Mouse (Mus musculus) stomach, embryonic 16.5 days (tissue): ENCODE measurements at regions not wholly inside any gene's neighbourhood (a gene's known extent, or its start where the extent isn't known, plus 50 kb on each side); places are given as distances from the start of the nearest gene placed in this dataset.
"Not testable (repeated sequence)": the region's sequence is repeated elsewhere in the genome, so short reads cannot be mapped to it uniquely, and the experiment has no call there.

Source experiments
- ATAC-seq: fragments of 200-750 bp; cut with Nextera tagmentation; 2 replicates; pipeline ENCODE4 v1.8.0; 2017; ENCODE audit warnings: moderate number of reproducible peaks, moderate TSS enrichment; ENCODE audit not compliant: insufficient read depth, low FRiP score
- H3K27ac ChIP-seq: fragments of 300-500 bp; sonication (generic); 2 replicates; pipeline ENCODE4 v1.5.1; 2014; ENCODE audit warnings: low read length
- H3K27me3 ChIP-seq: fragments of 300-500 bp; sonication (generic); 2 replicates; pipeline ENCODE4 v1.6.1; 2014; ENCODE audit warnings: low read length, control low read depth, mixed read lengths; ENCODE audit not compliant: control insufficient read depth, insufficient read depth
- H3K36me3 ChIP-seq: fragments of 300-500 bp; sonication (generic); 2 replicates; pipeline ENCODE4 v1.6.1; 2014; ENCODE audit warnings: low read length; ENCODE audit not compliant: control insufficient read depth, insufficient read depth
- H3K4me1 ChIP-seq: fragments of 300-500 bp; sonication (generic); 2 replicates; pipeline ENCODE4 v1.6.1; 2014; ENCODE audit warnings: low read length, control low read depth, mixed read lengths; ENCODE audit not compliant: control insufficient read depth, insufficient read depth
- H3K4me2 ChIP-seq: fragments of 300-500 bp; sonication (generic); 2 replicates; pipeline ENCODE4 v1.6.1; 2014; ENCODE audit warnings: low read depth, low read length, mixed read lengths
- H3K4me3 ChIP-seq: fragments of 300-500 bp; sonication (generic); replicated peaks from 2 replicates; pipeline ENCODE4 v1.5.1; 2014; ENCODE audit warnings: mild to moderate bottlenecking, low read length
- H3K9ac ChIP-seq: fragments of 300-500 bp; sonication (generic); 2 replicates; pipeline ENCODE4 v1.6.1; 2014; ENCODE audit warnings: low read length
- H3K9me3 ChIP-seq: fragments of 300-500 bp; sonication (generic); replicated peaks from 2 replicates; pipeline ENCODE4 v1.6.1; 2016; ENCODE audit warnings: low read length, control low read depth; ENCODE audit not compliant: control insufficient read depth
- WGBS: fragments of 180-500 bp; shearing (Covaris S2); extraction: QIAGEN DNeasy Blood & Tissue Kit; methylation state at CpG from one replicate; pipeline ENCODE4 v1.1.7; 2014; 5-methylcytosine and 5-hydroxymethylcytosine counted together

DNA sequence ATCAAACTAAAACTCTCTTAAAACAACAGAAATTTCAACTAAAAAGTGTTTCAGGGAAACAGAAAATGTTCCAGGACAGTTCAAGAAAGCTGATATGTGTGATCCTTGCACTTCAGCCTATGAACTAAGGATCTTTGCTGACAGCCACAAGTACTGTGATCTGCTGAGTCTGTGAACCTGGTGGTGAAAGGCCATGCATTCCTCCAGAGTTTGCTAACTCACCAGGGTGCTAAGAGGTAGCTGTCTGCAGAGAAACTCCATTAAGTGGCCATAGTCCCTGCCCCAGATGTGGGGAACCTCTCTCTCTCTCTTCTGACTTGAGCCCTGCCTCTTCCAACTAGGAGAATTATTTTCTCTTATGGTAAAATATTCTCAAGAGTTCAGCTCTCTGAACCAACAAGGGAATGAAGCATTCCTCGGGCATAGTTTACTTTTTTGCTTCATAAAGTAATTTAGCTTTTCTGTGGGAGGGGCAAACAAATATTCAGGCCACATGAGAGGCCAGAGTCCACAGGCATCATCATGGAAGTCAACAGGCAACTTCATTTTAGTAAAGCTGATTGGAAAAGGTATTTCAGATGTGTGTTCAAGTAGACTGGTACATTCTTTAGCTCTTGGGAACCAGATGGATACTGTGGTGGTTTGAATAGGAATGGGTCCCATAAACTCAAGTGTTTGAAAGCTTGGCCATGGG, 73.8 kb upstream of the Gucy1a1 start:
- not testable (repeated sequence) for H3K9me3 ChIP-seq, H3K36me3 ChIP-seq, H3K27me3 ChIP-seq, H3K4me2 ChIP-seq, H3K27ac ChIP-seq, ATAC-seq, H3K4me3 ChIP-seq, H3K9ac ChIP-seq, H3K4me1 ChIP-seq
- 28% methylated on average over 1 of the region's 1 CpGs for whole genome bisulfite sequencing

DNA sequence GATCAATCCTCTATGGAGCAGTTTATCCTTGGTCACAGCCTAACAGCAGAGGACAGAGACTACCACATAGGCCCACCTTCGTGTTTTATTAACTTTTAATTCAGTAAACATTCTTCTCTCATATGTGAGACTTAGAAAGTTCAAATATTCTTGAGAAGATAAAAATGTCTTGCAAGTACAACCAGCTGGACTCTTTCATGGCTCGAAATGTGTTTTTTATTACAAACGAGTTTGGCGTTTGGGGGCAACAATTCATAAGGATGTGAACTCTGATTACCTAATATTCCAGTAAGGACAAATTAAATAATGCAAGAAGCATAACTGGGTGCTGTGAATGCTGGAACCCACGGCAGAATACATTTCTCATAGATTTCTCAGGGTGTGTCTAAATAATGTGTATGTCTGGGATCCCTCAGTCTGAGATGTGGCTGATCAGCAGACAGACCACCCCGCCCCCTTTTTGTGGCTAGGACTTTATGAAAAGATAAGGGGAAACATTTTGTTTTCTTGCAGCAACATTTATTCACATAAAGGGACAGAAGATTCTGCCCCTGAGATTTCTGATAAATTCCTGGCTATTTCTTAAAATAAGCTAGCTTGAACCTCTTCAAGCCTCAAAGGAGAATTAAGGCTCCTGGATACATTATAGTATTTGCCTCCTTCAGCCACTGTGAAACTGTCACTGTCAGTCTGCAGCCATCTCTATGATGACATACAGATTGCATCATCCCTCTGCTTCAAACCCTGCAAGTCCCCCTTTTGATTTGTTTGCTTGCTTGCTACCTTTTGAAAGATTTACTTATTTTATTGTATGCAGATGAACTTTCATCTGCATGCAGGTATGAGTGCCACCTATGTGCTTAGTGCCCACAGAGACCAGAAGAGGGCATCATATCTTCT, 69.2 kb upstream of the Gucy1a1 start:
- 42% methylated on average over 6 of the region's 6 CpGs for WGBS
- Histone ChIP-seq H3K4me1 (no peaks in the 10 kb centered on the region), H3K4me2 (no peak overlapping the region), H3K27me3 (no peaks in the 10 kb centered on the region), H3K27ac (no peak overlapping the region), H3K9me3 (no peaks in the 10 kb centered on the region), H3K36me3 (no peaks in the 10 kb centered on the region), H3K9ac (no peak overlapping the region), H3K4me3 (no peak overlapping the region)
- no peak; the same call in 1 of the 2 replicates for ATAC-seq

DNA sequence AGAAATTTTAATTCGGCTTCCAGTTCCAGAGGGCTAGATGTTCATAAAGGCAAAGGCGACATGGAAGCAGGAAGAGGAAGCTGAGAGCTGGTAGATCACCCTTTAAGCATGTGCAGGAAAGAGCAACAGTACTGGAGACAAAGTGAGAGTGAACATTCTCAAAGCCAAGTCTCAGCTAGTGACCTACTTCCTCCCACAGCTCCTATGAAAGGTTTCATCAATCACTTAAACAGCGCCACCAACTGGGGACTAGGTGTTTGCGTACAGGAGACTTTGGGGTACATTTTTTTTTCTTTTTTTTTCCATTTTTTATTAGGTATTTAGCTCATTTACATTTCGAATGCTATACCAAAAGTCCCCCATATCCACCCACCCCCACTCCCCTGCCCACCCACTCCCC, 61.7 kb upstream of the Gucy1a1 start:
- H3K27me3 ChIP-seq: no peaks in the 10 kb centered on the region
- H3K36me3 ChIP-seq: no peaks in the 10 kb centered on the region
- H3K4me2 ChIP-seq: no peak overlapping the region
- no peaks in the 10 kb centered on the region for H3K9me3 ChIP-seq
- no peak overlapping the region for H3K9ac ChIP-seq
- WGBS: 90% methylated on average over 5 of the region's 5 CpGs
- H3K4me3 ChIP-seq: no peak overlapping the region
- H3K4me1 ChIP-seq: no peaks in the 10 kb centered on the region
- ATAC-seq: no peak
- H3K27ac ChIP-seq: no peak overlapping the region
